Mouse (Mus musculus) thymus, adult 2 months (tissue): Measurements from ENCODE around the gene Mogs.
"Not testable (repeated sequence)": the region's sequence is repeated elsewhere in the genome, so short reads cannot be mapped to it uniquely, and the experiment has no call there.

Experiments used
- CTCF ChIP-seq: fragments of 200-500 bp; IDR thresholded peaks from 2 replicates; pipeline ENCODE4 v1.5.1; 2012; ENCODE audit warnings: mild to moderate bottlenecking, control low read depth, low read length, moderate library complexity, borderline replicate concordance; ENCODE audit not compliant: control insufficient read depth, poor library complexity, insufficient read depth; ENCODE audit errors: extremely low read depth
- POLR2A ChIP-seq: fragments of 200-500 bp; IDR thresholded peaks from 2 replicates; pipeline ENCODE4 v1.6.1; 2012; ENCODE audit warnings: mild to moderate bottlenecking, low read length, control low read depth, moderate library complexity; ENCODE audit not compliant: control insufficient read depth, poor library complexity, insufficient read depth; ENCODE audit errors: extremely low read depth

GRCm38 (mm10) chr6:83159456-83159855 lies 44.2 kb downstream of the Mogs start:
- not testable (repeated sequence) for TF ChIP-seq POLR2A, CTCF
